Mouse (Mus musculus) bone marrow macrophage, adult 2 months (primary cell): Measurements from ENCODE around the gene Zfp408. TPM values are rescaled to one million over a fixed set of nuclear protein-coding genes. Genes with fewer than 3 reads are reported as not detected.

Experiments
- H3K27ac ChIP-seq: 2 replicates; pipeline ENCODE4 v1.5.1; 2012; ENCODE audit warnings: low read depth, low read length; ENCODE audit not compliant: insufficient read depth
- H3K4me1 ChIP-seq: 2 replicates; pipeline ENCODE4 v1.6.1; 2012; ENCODE audit warnings: low read length; ENCODE audit not compliant: control insufficient read depth, insufficient read depth
- H3K4me3 ChIP-seq: 2 replicates; pipeline ENCODE4 v1.5.1; 2012; ENCODE audit warnings: mild to moderate bottlenecking, low read length, moderate library complexity; ENCODE audit not compliant: insufficient read depth
- CTCF ChIP-seq: IDR thresholded peaks from 2 replicates; pipeline ENCODE4 v1.5.1; 2012; ENCODE audit warnings: low read depth, mild to moderate bottlenecking, low read length, moderate library complexity
- POLR2A ChIP-seq: IDR thresholded peaks from 2 replicates; pipeline ENCODE4 v1.6.1; 2012; ENCODE audit warnings: mild to moderate bottlenecking, low read depth, low read length, borderline replicate concordance
- polyA plus RNA-seq: library from polyadenylated mRNA; stranded (reverse); fragments of >200 nt; gene quantifications from 2 replicates; pipeline ENCODE4 v1.2.4, GENCODE M21; 2012; ENCODE audit not compliant: missing spikeins, insufficient read depth, insufficient read length

The Zfp408 gene
- polyA plus RNA-seq, 1 experiment = 12.5 TPM

GRCm38 (mm10) chr2:91636727-91637338 lies 12.8 kb downstream of the Zfp408 start:
- peaks cover 6% of the 10 kb centered on the region; the same call in 1 of the 2 replicates for H3K4me1 ChIP-seq
- H3K4me3 ChIP-seq = no peak overlapping the region
- no peak overlapping the region for H3K27ac ChIP-seq
- TF ChIP-seq POLR2A = no peak
- TF ChIP-seq CTCF = no peak

GRCm38 (mm10) chr2:91636229-91636628 lies 13.4 kb downstream of the Zfp408 start, which contains the start of gene F2:
Gene F2 (minus strand): TSS chr2:91636414.
- peaks cover 6% of the 10 kb centered on the region; the same call in 1 of the 2 replicates for H3K4me1 ChIP-seq
- no peak within 1 kb of the TSS for H3K27ac ChIP-seq
- no peak within 1 kb of the TSS for H3K4me3 ChIP-seq
- TF ChIP-seq CTCF = no peak
- TF ChIP-seq POLR2A = no peak

GRCm38 (mm10) chr2:91635486-91635885 lies 14.1 kb downstream of the Zfp408 start:
- no peak overlapping the region for H3K27ac ChIP-seq
- peaks cover 6% of the 10 kb centered on the region; the same call in 1 of the 2 replicates for H3K4me1 ChIP-seq
- TF ChIP-seq POLR2A = no peak
- TF ChIP-seq CTCF = no peak
- no peak overlapping the region for H3K4me3 ChIP-seq

GRCm38 (mm10) chr2:91634841-91635240 lies 14.8 kb downstream of the Zfp408 start:
- Histone ChIP-seq H3K27ac (no peak overlapping the region), H3K4me3 (no peak overlapping the region)
- TF ChIP-seq POLR2A (no peak), CTCF (no peak)

GRCm38 (mm10) chr2:91633334-91633977 lies 16.1 kb downstream of the Zfp408 start:
- Histone ChIP-seq H3K27ac (no peak overlapping the region), H3K4me1 (peaks cover 6% of the 10 kb centered on the region; the same call in 1 of the 2 replicates), H3K4me3 (no peak overlapping the region)
- TF ChIP-seq CTCF = no peak
- no peak for TF ChIP-seq POLR2A

More at GRCm38 (mm10) chr2:91634841-91635240, 14.8 kb downstream of the Zfp408 start:
- peaks cover 6% of the 10 kb centered on the region; the same call in 1 of the 2 replicates for H3K4me1 ChIP-seq

- H3K4me1 ChIP-seq = peaks cover 6% of the 10 kb centered on the region; the same call in 1 of the 2 replicates
- TF ChIP-seq CTCF (no peak), POLR2A (no peak)
- no peak overlapping the region for H3K4me3 ChIP-seq
- no peak overlapping the region for H3K27ac ChIP-seq
These were observed 17.3 kb downstream of the Zfp408 start for GRCm38 (mm10) chr2:91632316-91632715.

GRCm38 (mm10) chr2:91631826-91632225 lies 17.8 kb downstream of the Zfp408 start:
- TF ChIP-seq CTCF (no peak), POLR2A (no peak)
- peaks cover 6% of the 10 kb centered on the region; the same call in 1 of the 2 replicates for H3K4me1 ChIP-seq

GRCm38 (mm10) chr2:91630384-91630783 lies 19.2 kb downstream of the Zfp408 start:
- Histone ChIP-seq H3K4me3 (no peak overlapping the region), H3K27ac (no peak overlapping the region), H3K4me1 (0 out of 2 replicates have a peak, but pooled peaks cover 2% of the 10 kb centered on the region)
- TF ChIP-seq CTCF = no peak
- no peak for TF ChIP-seq POLR2A

More at GRCm38 (mm10) chr2:91631826-91632225, 17.8 kb downstream of the Zfp408 start:
- H3K4me3 ChIP-seq = no peak overlapping the region
- H3K27ac ChIP-seq = no peak overlapping the region

GRCm38 (mm10) chr2:91629682-91630081 lies 19.9 kb downstream of the Zfp408 start:
- Histone ChIP-seq H3K27ac (no peak overlapping the region), H3K4me3 (no peak overlapping the region), H3K4me1 (no peaks in the 10 kb centered on the region)
- no peak for TF ChIP-seq CTCF
- TF ChIP-seq POLR2A = no peak

GRCm38 (mm10) chr2:91628171-91628570 lies 21.4 kb downstream of the Zfp408 start:
- H3K27ac ChIP-seq = no peak overlapping the region
- TF ChIP-seq POLR2A = no peak
- no peak for TF ChIP-seq CTCF
- H3K4me1 ChIP-seq = no peaks in the 10 kb centered on the region
- no peak overlapping the region for H3K4me3 ChIP-seq
